Mouse (Mus musculus) stomach, embryonic 16.5 days (tissue): ENCODE measurements at regions not wholly inside any gene's neighbourhood (a gene's known extent, or its start where the extent isn't known, plus 50 kb on each side); places are given as distances from the start of the nearest gene placed in this dataset.

Experiments
- ATAC-seq: fragments of 200-750 bp; cut with Nextera tagmentation; 2 replicates; pipeline ENCODE4 v1.8.0; 2017; ENCODE audit warnings: moderate number of reproducible peaks, moderate TSS enrichment; ENCODE audit not compliant: insufficient read depth, low FRiP score
- H3K27ac ChIP-seq: fragments of 300-500 bp; sonication (generic); 2 replicates; pipeline ENCODE4 v1.5.1; 2014; ENCODE audit warnings: low read length
- H3K27me3 ChIP-seq: fragments of 300-500 bp; sonication (generic); 2 replicates; pipeline ENCODE4 v1.6.1; 2014; ENCODE audit warnings: low read length, control low read depth, mixed read lengths; ENCODE audit not compliant: control insufficient read depth, insufficient read depth
- H3K36me3 ChIP-seq: fragments of 300-500 bp; sonication (generic); 2 replicates; pipeline ENCODE4 v1.6.1; 2014; ENCODE audit warnings: low read length; ENCODE audit not compliant: control insufficient read depth, insufficient read depth
- H3K4me1 ChIP-seq: fragments of 300-500 bp; sonication (generic); 2 replicates; pipeline ENCODE4 v1.6.1; 2014; ENCODE audit warnings: low read length, control low read depth, mixed read lengths; ENCODE audit not compliant: control insufficient read depth, insufficient read depth
- H3K4me2 ChIP-seq: fragments of 300-500 bp; sonication (generic); 2 replicates; pipeline ENCODE4 v1.6.1; 2014; ENCODE audit warnings: low read depth, low read length, mixed read lengths
- H3K4me3 ChIP-seq: fragments of 300-500 bp; sonication (generic); replicated peaks from 2 replicates; pipeline ENCODE4 v1.5.1; 2014; ENCODE audit warnings: mild to moderate bottlenecking, low read length
- H3K9ac ChIP-seq: fragments of 300-500 bp; sonication (generic); 2 replicates; pipeline ENCODE4 v1.6.1; 2014; ENCODE audit warnings: low read length
- H3K9me3 ChIP-seq: fragments of 300-500 bp; sonication (generic); replicated peaks from 2 replicates; pipeline ENCODE4 v1.6.1; 2016; ENCODE audit warnings: low read length, control low read depth; ENCODE audit not compliant: control insufficient read depth
- WGBS: fragments of 180-500 bp; shearing (Covaris S2); extraction: QIAGEN DNeasy Blood & Tissue Kit; methylation state at CpG from one replicate; pipeline ENCODE4 v1.1.7; 2014; 5-methylcytosine and 5-hydroxymethylcytosine counted together

DNA sequence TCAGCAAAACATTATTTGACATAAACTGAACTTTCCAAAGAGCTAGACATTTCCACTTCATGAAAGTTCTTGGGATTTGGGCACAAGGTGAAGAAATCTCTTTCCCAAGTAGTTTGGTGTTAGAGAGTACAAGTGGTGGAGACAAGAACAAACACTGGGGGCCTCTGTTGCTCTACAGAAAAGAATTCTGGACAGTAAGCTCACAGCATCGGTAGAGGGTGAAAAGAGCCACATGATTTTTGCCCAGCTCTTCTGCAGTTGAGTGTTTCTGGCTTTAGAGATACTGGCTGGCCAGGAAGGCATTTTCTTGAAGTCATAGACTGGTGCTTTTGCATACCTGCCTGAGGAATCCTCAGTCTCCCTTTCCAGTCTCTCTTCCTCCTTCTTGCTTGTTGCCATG is 127.8 kb downstream of the Stk31 start:
- Histone ChIP-seq H3K4me2 (no peak overlapping the region), H3K36me3 (no peaks in the 10 kb centered on the region), H3K9ac (no peak overlapping the region), H3K4me3 (no peak overlapping the region), H3K27me3 (no peaks in the 10 kb centered on the region), H3K9me3 (no peaks in the 10 kb centered on the region), H3K4me1 (no peaks in the 10 kb centered on the region), H3K27ac (no peak overlapping the region)
- no peak for ATAC-seq
- WGBS, result 19% methylated on average over 1 of the region's 1 CpGs

GRCm38 (mm10) chr6:49523696-49524095 is 128.3 kb downstream of the Stk31 start:
- 82% methylated on average over 7 of the region's 7 CpGs for WGBS
- H3K36me3 ChIP-seq, result no peaks in the 10 kb centered on the region
- H3K4me2 ChIP-seq, result no peak overlapping the region
- H3K27me3 ChIP-seq, result no peaks in the 10 kb centered on the region
- no peak overlapping the region for H3K4me3 ChIP-seq
- H3K4me1 ChIP-seq, result no peaks in the 10 kb centered on the region
- H3K27ac ChIP-seq, result no peak overlapping the region
- no peaks in the 10 kb centered on the region for H3K9me3 ChIP-seq
- H3K9ac ChIP-seq, result no peak overlapping the region
- no peak for ATAC-seq

DNA sequence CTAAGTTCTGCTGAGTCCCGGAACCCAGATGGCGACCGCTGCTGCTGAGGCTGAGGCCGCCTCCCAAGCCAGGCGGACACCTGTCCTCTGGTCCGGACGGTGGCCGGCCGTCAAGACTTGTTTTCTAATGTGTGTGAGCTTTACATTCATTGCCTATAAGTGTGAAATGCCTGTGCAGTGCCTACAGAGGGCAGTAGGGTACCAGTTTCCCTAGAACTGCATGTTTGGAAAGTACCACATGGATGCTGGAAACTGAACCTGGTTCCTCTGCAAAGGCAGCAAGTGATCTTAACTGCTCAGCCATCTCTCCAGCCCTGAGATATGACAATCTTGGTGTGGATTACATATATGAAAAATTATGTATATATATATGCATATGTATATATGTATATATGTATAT is 138.6 kb downstream of the Stk31 start:
- WGBS, result 94% methylated on average over 8 of the region's 9 CpGs
- Histone ChIP-seq H3K4me1 (no peaks in the 10 kb centered on the region), H3K36me3 (no peaks in the 10 kb centered on the region), H3K4me3 (no peak overlapping the region), H3K9me3 (no peaks in the 10 kb centered on the region), H3K4me2 (no peak overlapping the region), H3K9ac (no peak overlapping the region), H3K27me3 (no peaks in the 10 kb centered on the region), H3K27ac (no peak overlapping the region)
- no peak for ATAC-seq

DNA sequence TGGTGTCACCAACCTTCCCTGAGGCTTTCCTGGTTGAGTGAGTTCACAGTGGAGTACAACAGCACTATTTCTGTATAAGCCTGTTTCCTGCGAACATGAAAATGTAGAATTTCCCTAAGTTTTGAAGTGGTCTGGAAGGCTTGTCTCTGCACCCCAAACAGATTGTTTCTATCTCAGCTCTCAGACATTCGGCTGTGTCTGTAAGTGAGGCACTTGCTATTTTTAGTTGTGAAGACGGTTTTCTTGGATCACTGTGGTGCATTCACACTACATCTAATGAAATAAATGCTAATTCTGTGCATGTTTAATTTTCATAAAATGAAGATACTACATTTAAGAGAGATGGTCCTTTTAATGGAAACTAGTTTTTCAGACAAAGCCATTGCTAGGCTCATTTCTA is 139.1 kb downstream of the Stk31 start:
- Histone ChIP-seq H3K4me3 (no peak overlapping the region), H3K4me1 (no peaks in the 10 kb centered on the region), H3K4me2 (no peak overlapping the region), H3K9me3 (no peaks in the 10 kb centered on the region), H3K27ac (no peak overlapping the region), H3K27me3 (no peaks in the 10 kb centered on the region), H3K36me3 (no peaks in the 10 kb centered on the region), H3K9ac (no peak overlapping the region)
- ATAC-seq, result no peak
- WGBS, result 67% methylated on average over 3 of the region's 3 CpGs

GRCm38 (mm10) chr6:49544946-49545345 is 149.5 kb downstream of the Stk31 start:
- Histone ChIP-seq H3K27ac (no peak overlapping the region), H3K36me3 (no peaks in the 10 kb centered on the region), H3K27me3 (no peaks in the 10 kb centered on the region), H3K4me1 (no peaks in the 10 kb centered on the region), H3K4me2 (no peak overlapping the region), H3K9ac (no peak overlapping the region), H3K4me3 (no peak overlapping the region), H3K9me3 (no peaks in the 10 kb centered on the region)
- 89% methylated on average over 7 of the region's 7 CpGs for WGBS
- ATAC-seq, result no peak

GRCm38 (mm10) chr6:49555069-49555468 is 159.7 kb downstream of the Stk31 start:
- H3K27ac ChIP-seq, result no peak overlapping the region
- no peak overlapping the region for H3K9ac ChIP-seq
- ATAC-seq, result no peak
- 76% methylated on average over 10 of the region's 10 CpGs for WGBS
- H3K4me1 ChIP-seq, result no peaks in the 10 kb centered on the region
- H3K4me3 ChIP-seq, result no peak overlapping the region
- no peaks in the 10 kb centered on the region for H3K9me3 ChIP-seq
- no peaks in the 10 kb centered on the region for H3K27me3 ChIP-seq
- no peak overlapping the region for H3K4me2 ChIP-seq
- no peaks in the 10 kb centered on the region for H3K36me3 ChIP-seq

- ATAC-seq, result no peak
- H3K9me3 ChIP-seq, result no peaks in the 10 kb centered on the region
- H3K9ac ChIP-seq, result no peak overlapping the region
- H3K27ac ChIP-seq, result no peak overlapping the region
- no peak overlapping the region for H3K4me2 ChIP-seq
- no peaks in the 10 kb centered on the region for H3K36me3 ChIP-seq
- no peaks in the 10 kb centered on the region for H3K27me3 ChIP-seq
- no peaks in the 10 kb centered on the region for H3K4me1 ChIP-seq
- 83% methylated on average over 1 of the region's 1 CpGs for WGBS
- no peak overlapping the region for H3K4me3 ChIP-seq
Measured at GRCm38 (mm10) chr6:49558508-49558907, 163.1 kb downstream of the Stk31 start.

DNA sequence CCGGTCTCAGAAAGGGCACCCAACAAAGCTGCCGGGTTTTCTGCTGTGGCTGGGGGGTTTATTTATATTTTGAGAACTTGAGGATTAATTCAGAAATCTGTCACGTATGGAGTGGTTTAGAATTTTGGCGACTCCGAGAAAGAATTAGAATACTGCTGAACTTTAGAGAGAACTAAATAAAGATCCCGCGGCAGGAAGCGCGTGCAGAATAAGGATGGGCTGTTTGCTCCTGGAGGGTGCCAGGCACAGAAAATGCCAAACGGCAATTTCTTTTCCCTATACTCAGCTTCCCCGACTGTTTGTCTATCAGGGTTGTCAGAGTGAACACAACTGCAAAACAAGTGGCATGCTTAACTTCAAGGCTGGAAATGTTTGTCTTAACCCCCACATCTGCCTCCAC is 163.7 kb downstream of the Stk31 start:
- 75% methylated on average over 11 of the region's 11 CpGs for WGBS
- H3K4me1 ChIP-seq, result no peaks in the 10 kb centered on the region
- no peak overlapping the region for H3K9ac ChIP-seq
- H3K27me3 ChIP-seq, result no peaks in the 10 kb centered on the region
- no peak for ATAC-seq
- no peaks in the 10 kb centered on the region for H3K36me3 ChIP-seq
- H3K4me3 ChIP-seq, result no peak overlapping the region
- H3K9me3 ChIP-seq, result no peaks in the 10 kb centered on the region
- H3K27ac ChIP-seq, result no peak overlapping the region
- H3K4me2 ChIP-seq, result no peak overlapping the region

- 66% methylated on average over 6 of the region's 6 CpGs for WGBS
- H3K27ac ChIP-seq, result no peak overlapping the region
- ATAC-seq, result no peak
Measured at GRCm38 (mm10) chr6:49578340-49578739, 182.9 kb downstream of the Stk31 start.

GRCm38 (mm10) chr6:49579691-49580090 is 184.3 kb downstream of the Stk31 start:
- Histone ChIP-seq H3K9me3 (no peaks in the 10 kb centered on the region), H3K27ac (no peak overlapping the region), H3K4me2 (no peak overlapping the region), H3K9ac (no peak overlapping the region), H3K36me3 (no peaks in the 10 kb centered on the region), H3K4me1 (no peaks in the 10 kb centered on the region), H3K4me3 (no peak overlapping the region), H3K27me3 (no peaks in the 10 kb centered on the region)
- ATAC-seq, result no peak
- 61% methylated on average over 4 of the region's 4 CpGs for WGBS

More at GRCm38 (mm10) chr6:49578340-49578739, 182.9 kb downstream of the Stk31 start:
- no peaks in the 10 kb centered on the region for H3K36me3 ChIP-seq
- no peak overlapping the region for H3K9ac ChIP-seq
- no peaks in the 10 kb centered on the region for H3K27me3 ChIP-seq
- H3K9me3 ChIP-seq, result no peaks in the 10 kb centered on the region
- no peak overlapping the region for H3K4me3 ChIP-seq
- no peaks in the 10 kb centered on the region for H3K4me1 ChIP-seq
- H3K4me2 ChIP-seq, result no peak overlapping the region
